Mouse (Mus musculus) cerebellum, adult 2 months (tissue): ENCODE measurements around the gene Mlxipl.

ENCODE experiments used
- CTCF ChIP-seq: fragments of 200-500 bp; IDR thresholded peaks from 2 replicates; pipeline ENCODE4 v1.5.1; 2011; ENCODE audit warnings: low read depth, mild to moderate bottlenecking, control low read depth, low read length, moderate library complexity, borderline replicate concordance; ENCODE audit not compliant: insufficient read depth
- POLR2A ChIP-seq: fragments of 200-500 bp; IDR thresholded peaks from 2 replicates; pipeline ENCODE4 v1.6.1; 2011; ENCODE audit warnings: low read length, control low read depth, borderline replicate concordance; ENCODE audit not compliant: insufficient read depth

- TF ChIP-seq POLR2A (no peak), CTCF (no peak)
Measured at GRCm38 (mm10) chr5:135076931-135077505, 12.7 kb upstream of the Mlxipl start.
